Mouse (Mus musculus): ENCODE results near the gene Tia1.
A peak's percentile ranks its signal among the peaks of the same experiment; 100 is the strongest.

DNA sequence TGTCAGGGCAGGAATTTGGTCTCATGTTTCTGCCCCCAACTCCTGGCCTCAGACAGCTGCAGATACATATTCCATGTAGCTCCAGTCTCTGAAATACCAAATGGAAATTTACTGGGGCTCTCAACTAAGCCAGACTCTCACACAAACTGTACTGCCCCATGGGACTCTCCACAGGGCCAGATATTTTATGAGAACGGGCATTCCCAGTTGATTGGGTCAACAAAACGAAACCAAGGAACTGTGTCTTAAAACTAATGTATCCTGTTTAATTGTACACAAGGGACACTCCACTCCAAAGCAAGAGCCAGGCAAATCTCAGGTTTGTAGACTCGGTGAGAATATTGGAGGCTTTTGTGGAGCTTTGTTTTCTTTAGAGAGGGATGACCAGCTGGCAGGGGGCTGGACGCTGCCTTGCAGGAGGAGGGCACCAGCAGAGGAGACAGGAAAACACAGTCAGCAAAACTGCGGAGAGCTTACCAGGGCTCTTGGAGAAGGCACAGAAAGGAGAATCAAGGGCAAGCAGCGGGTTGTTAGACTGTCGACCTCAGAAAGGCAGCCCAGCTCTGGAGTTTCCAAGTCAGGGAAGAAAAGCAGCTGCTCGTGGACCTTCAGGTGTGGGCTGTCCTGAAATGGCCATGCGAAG lies 76.3 kb downstream of the Tia1 start:
- TF ChIP-seq CTCF (IDR thresholded peaks at IDR 0.05; ENCODE audit: insufficient read depth, low read length) (no peak), POLR2A (IDR thresholded peaks at IDR 0.05; ENCODE audit: borderline replicate concordance, extremely low read depth, low read depth, low read length) (peak; percentile 38; the same call in 1 of the 2 replicates)
